Mouse (Mus musculus) heart, adult 2 months (tissue): ENCODE data around the gene Sycp2l. TPM values are rescaled to one million over a fixed set of nuclear protein-coding genes. Genes with fewer than 3 reads are reported as not detected.

ENCODE experiments used
- DNase-seq, 2 experiments: peaks; one replicate each; pipeline ENCODE4 v3.0.0; 2021
- H3K27ac ChIP-seq: fragments of 200-600 bp; 2 replicates; pipeline ENCODE4 v1.8.1; 2022
- H3K27me3 ChIP-seq: fragments of 200-500 bp; 2 replicates; pipeline ENCODE4 v1.6.1; 2012; ENCODE audit warnings: mild to moderate bottlenecking, low read length, inconsistent platforms, mixed read lengths; ENCODE audit not compliant: control insufficient read depth, insufficient read depth
- H3K36me3 ChIP-seq: fragments of 200-500 bp; 2 replicates; pipeline ENCODE4 v1.6.1; 2012; ENCODE audit warnings: low read length, inconsistent platforms; ENCODE audit not compliant: control insufficient read depth, insufficient read depth
- H3K4me1 ChIP-seq: fragments of 200-500 bp; 2 replicates; pipeline ENCODE4 v1.6.1; 2011; ENCODE audit warnings: low read length; ENCODE audit not compliant: control insufficient read depth, insufficient read depth
- H3K4me3 ChIP-seq: fragments of 200-600 bp; 2 replicates; pipeline ENCODE4 v1.8.1; 2022
- H3K79me2 ChIP-seq: fragments of 200-500 bp; replicated peaks from 2 replicates; pipeline ENCODE4 v1.6.1; 2012; ENCODE audit warnings: mild to moderate bottlenecking, inconsistent platforms, low read length, moderate library complexity, mixed read lengths; ENCODE audit not compliant: control insufficient read depth, insufficient read depth
- H3K9ac ChIP-seq: fragments of 200-500 bp; 2 replicates; pipeline ENCODE4 v1.6.1; 2012; ENCODE audit warnings: low read depth, mild to moderate bottlenecking, control low read depth, inconsistent platforms, low read length, mixed read lengths
- CTCF ChIP-seq: fragments of 200-600 bp; IDR thresholded peaks from 2 replicates; pipeline ENCODE4 v1.8.1; 2022; ENCODE audit warnings: antibody characterized with exemption, mild to moderate bottlenecking, moderate library complexity
- EP300 ChIP-seq: fragments of 200-500 bp; IDR thresholded peaks from 2 replicates; pipeline ENCODE4 v1.6.1; 2011; ENCODE audit warnings: low read depth, low read length, control low read depth; ENCODE audit not compliant: insufficient read depth
- POLR2A ChIP-seq: fragments of 200-500 bp; IDR thresholded peaks from 2 replicates; pipeline ENCODE4 v1.6.1; 2011; ENCODE audit warnings: mild to moderate bottlenecking, low read depth, low read length, control low read depth; ENCODE audit not compliant: insufficient read depth
- WGBS: fragments of 180-500 bp; shearing (Covaris S2); methylation state at CpG from one replicate; pipeline ENCODE4 v1.1.7; 2018; 5-methylcytosine and 5-hydroxymethylcytosine counted together
- intact Hi-C: fragments of 180-260 bp; cut with DNase I; formaldehyde crosslinking; loops from one replicate; pipeline ENCODE4 v1.15.1; 2025
- polyA plus RNA-seq: library from polyadenylated mRNA; depleted of rRNA; stranded (reverse); fragments of >200 nt; gene quantifications from 2 replicates; pipeline ENCODE4 v1.2.3, GENCODE M21; 2012
- total RNA-seq, 2 experiments: library from RNA; stranded (reverse); gene quantifications; 2 replicates each; pipeline ENCODE4 v1.2.3; 2021

The Sycp2l gene
- total and polyA plus RNA-seq, 3 experiments = not detected

- intact Hi-C loops = no loop called here
- DNase-seq = no peak
- no peaks in the 10 kb centered on the region for H3K79me2 ChIP-seq
- TF ChIP-seq EP300 (no peak), POLR2A (no peak)
- H3K4me3 ChIP-seq = no peak overlapping the region
- no peak overlapping the region for H3K27ac ChIP-seq
- no peak overlapping the region for H3K9ac ChIP-seq
- WGBS = 81% methylated on average over 10 of the region's 10 CpGs
- no peaks in the 10 kb centered on the region for H3K36me3 ChIP-seq
- peaks cover 2% of the 10 kb centered on the region; the same call in 1 of the 2 replicates for H3K27me3 ChIP-seq
- no peaks in the 10 kb centered on the region; the same call in 1 of the 2 replicates for H3K4me1 ChIP-seq
These were observed 19.9 kb upstream of the Sycp2l start for GRCm38 (mm10) chr13:41094160-41094559.

DNA sequence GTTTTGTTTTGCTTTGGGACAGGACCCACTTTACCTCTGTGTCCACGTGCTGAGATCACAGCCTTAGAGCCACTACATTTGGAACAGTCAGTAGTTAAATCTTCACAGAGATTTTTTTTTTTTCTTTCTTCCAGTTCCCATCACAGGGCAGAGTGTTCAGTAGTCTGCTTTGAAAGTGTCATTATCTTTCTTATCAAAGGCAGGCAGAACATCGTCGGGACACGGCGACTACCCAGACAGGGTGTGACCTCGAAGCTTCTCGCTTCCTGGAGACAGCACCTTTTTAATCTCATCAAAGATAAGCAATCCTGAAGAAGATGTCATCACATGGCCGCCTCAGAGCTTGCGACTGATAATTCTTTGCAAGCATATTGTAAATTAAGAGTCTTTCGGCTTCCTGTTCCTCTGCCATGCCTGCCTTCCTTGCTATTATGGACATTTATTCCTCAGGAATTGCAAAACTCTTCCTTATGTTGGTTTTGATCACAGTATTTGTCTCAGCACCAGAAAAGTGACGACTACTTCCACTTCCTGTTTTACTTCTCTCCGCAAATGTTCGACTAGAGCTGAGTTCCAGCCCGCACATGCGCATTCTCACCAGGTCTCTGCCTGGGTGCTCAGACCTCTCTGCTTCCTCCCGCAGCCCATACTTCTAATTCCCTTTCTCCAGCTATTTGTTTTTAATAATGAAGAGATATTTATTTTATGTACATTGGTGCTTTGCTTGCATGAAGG, 16.6 kb upstream of the Sycp2l start:
- Histone ChIP-seq H3K36me3 (no peaks in the 10 kb centered on the region), H3K9ac (no peak overlapping the region), H3K27me3 (no peaks in the 10 kb centered on the region), H3K27ac (no peak overlapping the region), H3K4me1 (no peaks in the 10 kb centered on the region; the same call in 1 of the 2 replicates), H3K4me3 (peak overlapping the region; percentile 9; the same call in 1 of the 2 replicates), H3K79me2 (no peaks in the 10 kb centered on the region)
- intact Hi-C loops = no loop called here
- TF ChIP-seq POLR2A (no peak), EP300 (no peak), CTCF (no peak)
- DNase-seq = peak in 1 of 2 experiments; percentile 64
- 20% methylated on average over 16 of the region's 16 CpGs for WGBS

DNA sequence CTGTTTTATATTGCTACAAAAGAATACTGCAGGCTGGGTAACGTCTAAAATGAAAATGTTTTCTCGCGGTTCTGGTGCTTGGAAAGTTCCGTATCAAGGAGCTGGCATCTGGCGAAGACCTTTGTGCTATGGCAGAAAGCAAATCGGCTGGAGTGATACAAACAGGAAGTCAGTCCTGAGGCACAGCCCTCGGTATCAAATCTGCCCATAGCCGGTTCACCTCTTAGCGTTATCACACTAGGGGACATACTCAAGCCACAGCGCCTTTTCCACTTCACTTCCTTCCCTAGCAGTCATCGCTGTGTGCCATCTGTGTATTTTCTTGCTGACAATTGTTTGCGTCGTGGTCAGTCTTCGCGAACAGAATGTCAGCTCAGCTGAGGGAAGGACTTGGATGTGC, 15.8 kb upstream of the Sycp2l start:
- Histone ChIP-seq H3K79me2 (no peaks in the 10 kb centered on the region), H3K27ac (no peak overlapping the region), H3K9ac (no peak overlapping the region), H3K4me3 (no peak overlapping the region), H3K36me3 (no peaks in the 10 kb centered on the region), H3K4me1 (no peaks in the 10 kb centered on the region; the same call in 1 of the 2 replicates), H3K27me3 (no peaks in the 10 kb centered on the region)
- TF ChIP-seq CTCF (no peak), POLR2A (no peak), EP300 (no peak)
- DNase-seq = no peak
- intact Hi-C loops = no loop called here
- 31% methylated on average over 15 of the region's 15 CpGs for WGBS

- intact Hi-C loops = no loop called here
- Histone ChIP-seq H3K27me3 (no peaks in the 10 kb centered on the region), H3K9ac (no peak overlapping the region), H3K27ac (no peak overlapping the region), H3K36me3 (no peaks in the 10 kb centered on the region), H3K4me3 (no peak overlapping the region), H3K4me1 (no peaks in the 10 kb centered on the region; the same call in 1 of the 2 replicates), H3K79me2 (no peaks in the 10 kb centered on the region)
- DNase-seq = no peak
- WGBS = 93% methylated on average over 2 of the region's 2 CpGs
- TF ChIP-seq EP300 (no peak), POLR2A (no peak), CTCF (no peak)
These were observed 14.1 kb upstream of the Sycp2l start for GRCm38 (mm10) chr13:41100031-41100430.

GRCm38 (mm10) chr13:41103841-41104525, 10.1 kb upstream of the Sycp2l start:
- 59% methylated on average over 12 of the region's 12 CpGs for WGBS
- TF ChIP-seq EP300 = no peak
- TF ChIP-seq CTCF = no peak
- TF ChIP-seq POLR2A = no peak
- Histone ChIP-seq H3K27me3 (no peaks in the 10 kb centered on the region), H3K4me1 (no peaks in the 10 kb centered on the region), H3K36me3 (no peaks in the 10 kb centered on the region), H3K27ac (no peak overlapping the region), H3K9ac (no peak overlapping the region), H3K4me3 (no peak overlapping the region), H3K79me2 (no peaks in the 10 kb centered on the region)
- intact Hi-C loops = no loop called here
- no peak for DNase-seq

DNA sequence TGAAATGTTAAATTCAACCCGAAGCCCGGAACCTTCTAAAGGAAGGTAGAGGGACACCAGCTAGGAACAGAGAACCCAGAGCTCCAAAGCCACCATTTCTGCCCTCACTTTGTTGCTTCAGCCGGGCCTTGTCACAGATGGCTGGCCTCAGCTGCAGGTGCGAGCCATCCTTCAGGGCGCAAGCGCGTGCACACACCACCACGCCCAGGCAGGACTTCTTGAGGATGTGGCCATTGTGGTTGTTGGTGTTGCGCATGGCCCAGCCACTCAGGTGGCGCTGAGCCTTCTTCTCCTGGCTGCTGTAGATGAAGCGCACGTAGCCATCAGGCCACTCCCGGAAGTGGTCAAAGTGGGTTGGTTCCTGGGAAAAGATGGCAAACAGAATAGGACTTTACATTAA, 8.6 kb upstream of the Sycp2l start:
- intact Hi-C loops = no loop called here
- no peak for TF ChIP-seq EP300
- no peak for TF ChIP-seq POLR2A
- TF ChIP-seq CTCF = no peak
- H3K27me3 ChIP-seq = no peaks in the 10 kb centered on the region
- no peaks in the 10 kb centered on the region for H3K4me1 ChIP-seq
- no peak overlapping the region for H3K27ac ChIP-seq
- no peak overlapping the region for H3K9ac ChIP-seq
- DNase-seq = no peak
- H3K79me2 ChIP-seq = no peaks in the 10 kb centered on the region
- no peak overlapping the region for H3K4me3 ChIP-seq
- WGBS = 92% methylated on average over 13 of the region's 13 CpGs
- no peaks in the 10 kb centered on the region for H3K36me3 ChIP-seq
